Mouse (Mus musculus): Measurements from ENCODE around the gene Ptchd4.

DNA sequence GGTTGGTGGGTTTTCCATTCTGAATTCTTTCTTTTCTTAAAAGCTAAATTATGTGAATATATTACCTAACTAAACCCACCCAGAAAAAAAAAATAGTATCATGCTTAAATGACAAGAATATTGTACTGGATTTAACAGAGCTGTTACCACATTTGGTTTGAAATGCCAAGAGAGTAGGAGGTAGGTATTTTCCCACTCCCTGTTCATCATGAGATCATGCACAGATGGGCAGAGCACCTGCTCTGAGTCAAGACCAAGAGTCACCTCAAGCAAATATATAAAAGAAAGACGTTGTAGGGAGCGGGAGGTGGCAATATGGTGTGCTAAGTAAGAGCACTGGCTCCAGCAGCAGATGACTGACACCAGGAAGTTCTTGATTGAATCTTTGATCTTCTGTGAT is 233.8 kb downstream of the Ptchd4 start:
- TF ChIP-seq CTCF (IDR thresholded peaks at IDR 0.05; ENCODE audit: insufficient read depth, low read length) (no peak), POLR2A (IDR thresholded peaks at IDR 0.05; ENCODE audit: borderline replicate concordance, extremely low read depth, low read depth, low read length) (no peak)

Measured in lung, adult 2 months (tissue).